17 mouse cellular contexts compared by ENCODE assay signal in genomic region chr17:62248011-62248410, GRCm38 (mm10).
"Had no signal": no experiment of that assay in that cellular context is flagged by ENCODE, and none has a peak within 500 bp of the region (broad histone marks: within the 10 kb centered on the region; RNA-seq: fewer than 3 reads in every experiment).

No protein-coding gene starts in this region.

- H3K9me3 ChIP-seq: liver, embryonic 13.5 days; liver, embryonic 15.5 days; lung, embryonic 15.5 days; megakaryocyte, embryonic 14.5 days; neural tube, embryonic 12.5 days; stomach, embryonic 15.5 days had no signal

- ATAC-seq: liver, postnatal 0 days; lung, postnatal 0 days had no signal

- DNase-seq: liver, embryonic 13.5 days; liver, postnatal 0 days; lung, adult 2 months; lung, postnatal 14 days; lung, postnatal 36 days; right cerebral cortex, postnatal 14 days; thymus, adult 2 months; thymus, postnatal 25 days; thymus, postnatal 4 days had no signal

- H3K4me1 ChIP-seq: liver, embryonic 13.5 days; liver, embryonic 15.5 days; lung, embryonic 15.5 days; neural tube, embryonic 12.5 days; stomach, embryonic 15.5 days had no signal

- H3K4me2 ChIP-seq: liver, embryonic 13.5 days; liver, embryonic 15.5 days; lung, embryonic 15.5 days; neural tube, embryonic 12.5 days; stomach, embryonic 15.5 days had no signal

- H3K27ac ChIP-seq: liver, embryonic 13.5 days; liver, embryonic 15.5 days; lung, embryonic 15.5 days; macrophage; neural tube, embryonic 12.5 days; stomach, embryonic 15.5 days; stomach, postnatal 0 days had no signal

- H3K4me3 ChIP-seq: liver, embryonic 13.5 days; liver, embryonic 15.5 days; lung, embryonic 15.5 days; megakaryocyte, embryonic 14.5 days; neural tube, embryonic 12.5 days; stomach, embryonic 15.5 days had no signal

- H3K9ac ChIP-seq: liver, embryonic 13.5 days; liver, embryonic 15.5 days; liver, postnatal 0 days; lung, embryonic 15.5 days; neural tube, embryonic 12.5 days; stomach, embryonic 15.5 days had no signal

- H3K27me3 ChIP-seq: liver, embryonic 13.5 days; liver, embryonic 15.5 days; lung, embryonic 15.5 days; megakaryocyte, embryonic 14.5 days; neural tube, embryonic 12.5 days; stomach, embryonic 15.5 days had no signal

- H3K36me3 ChIP-seq: liver, embryonic 13.5 days; liver, embryonic 15.5 days; lung, embryonic 15.5 days; neural tube, embryonic 12.5 days; stomach, embryonic 15.5 days had no signal
